Mouse (Mus musculus): ENCODE results near the gene Cap2.

The Cap2 gene

DNA sequence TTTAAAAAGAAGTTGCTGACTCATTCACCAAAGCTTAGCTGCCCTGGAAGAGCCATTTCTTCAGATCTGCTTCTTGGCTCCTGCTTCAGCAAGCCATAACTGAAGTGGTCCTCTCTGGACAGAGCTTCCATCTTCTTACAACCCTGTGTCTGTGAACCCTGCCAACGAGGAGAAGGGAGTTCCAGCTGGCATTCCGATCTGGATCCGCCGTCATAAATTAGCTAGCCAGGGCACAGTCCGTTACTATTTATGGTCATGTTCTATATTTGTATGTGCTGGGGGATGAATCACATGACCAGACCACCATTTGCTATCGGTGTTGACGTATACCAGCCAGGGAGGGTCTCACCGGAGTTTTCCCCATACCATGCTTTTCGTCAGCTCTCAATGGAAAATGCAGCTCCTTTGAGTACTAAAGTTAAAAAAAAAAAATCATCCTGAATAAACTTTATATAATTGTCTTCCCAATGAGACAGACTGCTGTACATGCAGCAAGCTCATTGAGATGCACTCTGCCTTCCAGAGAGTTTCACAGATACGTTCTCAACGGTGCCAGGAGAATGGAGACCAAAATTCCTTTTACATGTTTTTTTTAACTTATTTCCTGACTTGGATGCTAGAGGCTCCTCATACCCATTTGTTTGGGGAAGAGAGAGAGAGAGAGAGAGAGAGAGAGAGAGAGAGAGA is 70.5 kb downstream of the Cap2 start:
- peak; percentile 92 for DNase-seq

DNA sequence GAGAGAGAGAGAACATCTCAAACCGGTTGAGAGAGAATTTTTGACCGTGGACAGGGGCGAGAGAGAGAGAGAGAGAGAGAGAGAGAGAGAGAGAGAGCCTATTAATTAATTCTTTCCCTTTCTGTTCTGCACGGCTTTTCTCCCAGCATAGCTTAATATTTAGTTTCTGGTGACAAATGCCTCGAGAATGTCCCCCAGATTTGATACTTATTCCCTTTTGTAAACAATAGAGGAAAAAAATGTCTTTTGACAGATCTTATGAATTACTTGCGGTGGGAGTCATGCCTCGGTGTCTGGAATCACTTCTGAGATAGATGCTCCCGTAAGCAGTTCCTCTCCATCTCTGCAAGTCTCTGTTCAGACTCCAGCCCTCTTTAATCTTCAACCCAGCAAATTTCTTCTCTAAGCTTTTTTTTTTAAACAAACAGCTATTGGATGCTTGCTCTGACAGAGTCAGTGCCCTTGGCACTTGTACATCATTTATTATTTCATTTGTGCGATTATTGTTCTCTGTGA is 71.1 kb downstream of the Cap2 start:
- DNase-seq, result no peak

DNA sequence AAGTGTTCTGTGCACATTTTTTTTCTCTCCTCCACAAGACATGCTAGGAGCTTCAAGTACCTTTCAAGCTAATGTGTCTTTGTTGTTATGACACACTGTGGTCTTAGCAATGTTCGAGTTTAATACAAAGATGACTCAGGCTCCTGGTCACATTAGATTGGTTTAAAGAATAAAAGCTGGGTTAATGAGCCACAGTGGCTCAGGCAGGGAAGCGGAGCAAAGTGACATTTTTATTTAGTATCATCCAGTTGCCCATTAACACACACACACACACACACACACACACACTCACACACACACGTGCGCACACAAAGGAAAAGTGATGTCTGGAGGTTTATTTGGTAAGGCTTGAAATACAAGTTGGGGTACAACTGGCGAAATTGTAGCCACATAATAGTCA is 72.6 kb downstream of the Cap2 start:
- no peak for DNase-seq

DNA sequence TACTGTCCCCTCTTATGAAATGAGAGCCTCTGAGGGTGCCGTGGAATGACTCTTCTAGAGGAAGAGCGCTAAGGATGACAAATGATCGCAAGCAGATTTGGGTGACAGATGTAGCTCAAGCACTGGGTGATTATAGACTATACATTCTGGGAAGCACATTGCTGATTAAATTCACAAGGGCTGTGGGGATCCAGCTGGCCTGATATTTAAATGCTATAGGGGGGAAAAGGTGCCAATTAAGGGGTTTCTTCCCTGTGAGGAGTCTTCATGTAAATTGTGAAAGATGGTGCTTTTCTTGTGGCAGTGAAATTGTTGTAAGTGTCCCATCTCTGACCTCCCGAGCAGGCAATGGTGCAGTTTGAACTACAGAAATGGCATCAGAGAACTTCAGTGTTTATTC is 73.1 kb downstream of the Cap2 start:
- no peak for DNase-seq

DNA sequence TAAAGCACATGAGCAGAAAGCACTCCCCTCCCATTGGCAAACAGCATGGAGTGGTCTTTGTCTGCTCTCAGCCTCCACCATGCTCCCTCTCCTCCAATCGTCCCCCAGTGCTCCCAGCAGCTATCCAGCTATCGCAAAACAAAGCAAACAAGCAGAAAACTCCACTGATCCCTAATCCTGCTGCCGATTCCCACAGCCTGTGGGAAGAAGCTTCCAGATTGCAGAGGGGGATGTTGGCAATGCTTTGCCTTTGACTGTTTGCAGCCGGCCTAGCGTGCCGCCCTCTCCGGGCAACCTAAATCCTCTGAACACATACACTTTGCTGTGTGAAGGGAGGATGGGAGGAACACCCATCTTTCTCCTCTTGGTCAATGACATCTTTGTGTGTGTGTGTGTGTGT is 83.2 kb downstream of the Cap2 start:
- DNase-seq, result peak in 1 of 2 experiments; percentile 38

DNA sequence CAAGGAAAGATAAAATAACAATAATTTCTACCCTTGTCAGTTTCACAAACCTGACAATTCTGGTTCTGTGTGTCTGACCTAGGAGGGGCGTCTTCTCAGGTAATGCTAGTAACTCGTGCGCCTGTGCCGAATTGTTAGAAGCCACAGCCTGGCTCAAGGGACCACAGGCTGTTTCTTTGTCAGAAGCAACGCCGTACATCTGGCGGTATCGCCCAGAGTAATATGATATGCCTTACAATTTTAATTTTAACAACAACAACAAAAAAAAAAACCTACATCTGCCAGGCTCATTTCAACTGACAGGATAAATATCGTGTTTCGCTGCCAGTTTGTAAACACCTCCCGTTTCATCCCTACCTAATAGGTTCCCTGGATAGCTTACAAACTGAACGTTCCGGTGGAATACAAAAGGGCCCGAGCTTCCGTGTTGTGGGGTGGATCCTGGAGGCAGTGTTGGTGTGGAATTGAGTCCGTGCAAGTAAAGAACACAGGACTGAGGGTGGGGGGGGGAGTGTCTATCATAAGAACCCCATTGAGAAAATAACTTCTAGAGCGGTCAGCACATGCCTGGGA is 86.2 kb downstream of the Cap2 start:
- no peak for DNase-seq

DNA sequence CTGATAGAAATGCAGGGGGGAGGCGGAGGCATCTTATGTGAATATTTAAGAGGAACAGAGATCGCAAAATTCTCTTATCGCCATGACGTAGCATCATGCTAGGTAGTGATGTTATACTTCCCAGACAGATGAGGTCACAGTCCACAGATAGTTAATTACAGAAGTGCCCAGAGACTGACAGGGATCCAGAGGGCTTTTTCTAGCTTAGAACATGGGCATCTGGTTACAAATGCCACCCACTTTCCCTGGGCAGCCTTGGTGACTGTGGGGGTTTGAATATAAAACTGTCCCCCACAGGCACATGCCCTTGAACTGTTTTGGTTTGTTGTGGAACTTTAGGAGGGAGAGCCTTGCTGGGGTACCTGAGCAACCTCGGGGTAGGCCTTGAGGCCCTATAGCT is 87.0 kb downstream of the Cap2 start:
- DNase-seq, result no peak

DNA sequence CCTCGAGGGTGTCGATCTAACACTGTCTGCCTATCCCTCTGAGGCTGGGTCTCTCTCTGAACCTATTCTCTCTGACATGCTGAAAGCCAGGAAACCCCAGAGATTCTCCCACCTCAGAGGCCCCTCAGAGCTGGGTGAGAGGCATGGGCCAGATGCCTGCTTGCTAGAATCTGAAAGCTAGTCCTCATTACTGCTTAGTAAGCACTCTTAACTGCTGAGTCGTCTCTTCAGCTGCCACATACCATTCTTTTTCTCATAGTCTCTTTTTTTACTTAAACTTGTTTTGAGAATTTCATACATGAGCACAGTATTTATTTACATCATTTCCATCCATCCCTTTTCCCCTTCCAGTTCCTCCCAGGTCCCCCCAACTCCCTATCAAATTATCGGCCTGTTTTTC is 89.2 kb downstream of the Cap2 start:
- DNase-seq, result no peak

DNA sequence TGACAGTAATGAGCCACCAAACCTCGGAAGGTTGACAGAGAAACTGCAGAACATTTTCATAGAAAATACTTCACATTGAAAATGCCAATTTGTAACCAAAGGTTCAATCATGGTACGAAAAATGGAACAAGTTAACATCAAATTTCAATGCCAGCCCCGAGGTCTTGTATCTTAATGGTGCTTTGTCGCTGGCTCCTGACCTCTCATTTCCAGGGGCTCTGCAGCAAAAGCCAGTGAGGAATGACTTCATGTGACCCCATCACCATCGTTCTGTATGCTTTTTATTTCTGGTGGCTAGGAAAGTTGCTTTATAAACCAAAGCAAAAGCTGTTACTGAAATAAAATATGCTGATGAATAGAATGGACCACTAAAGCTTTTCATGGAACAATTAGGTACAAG is 99.0 kb downstream of the Cap2 start:
- DNase-seq, result no peak

DNA sequence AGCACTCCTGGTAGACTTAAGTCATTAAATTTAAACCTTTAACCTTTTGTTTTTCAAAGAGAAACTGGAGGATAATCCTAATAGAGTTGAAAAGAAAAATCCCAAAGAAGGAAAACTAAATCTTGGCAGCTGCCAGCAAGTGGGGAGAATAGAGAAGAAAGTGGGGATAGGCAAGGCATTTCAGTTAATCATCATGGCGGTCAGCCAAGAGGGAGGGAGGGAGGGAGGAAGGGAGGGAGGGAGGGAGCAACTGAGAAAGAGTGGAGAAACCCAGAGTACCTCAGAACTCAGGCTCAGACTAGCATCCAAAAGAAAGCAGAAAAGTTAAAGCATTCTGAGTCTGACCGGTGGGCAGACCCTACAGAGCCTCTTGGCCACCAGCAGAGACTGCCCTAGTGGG is 99.7 kb downstream of the Cap2 start:
- DNase-seq, result no peak

DNA sequence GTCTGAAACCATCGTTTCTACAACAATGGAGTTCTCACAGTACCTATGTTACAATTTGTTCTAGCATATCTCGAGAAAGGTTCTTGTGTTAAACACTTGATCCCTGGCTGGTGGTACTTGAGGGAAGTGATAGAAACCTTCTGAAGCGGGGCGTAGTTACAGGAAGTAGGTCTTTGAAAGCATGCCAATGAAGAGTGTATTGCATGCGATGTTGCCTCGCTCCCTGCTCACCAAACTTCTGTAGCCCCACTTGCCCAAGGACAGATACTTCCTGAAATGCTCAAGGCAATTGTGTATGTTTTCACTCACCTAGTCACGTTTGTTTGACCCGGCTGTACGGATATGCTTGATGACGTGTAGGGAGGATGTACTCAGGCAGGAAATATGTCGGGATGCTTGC is 101.0 kb downstream of the Cap2 start:
- no peak for DNase-seq

DNA sequence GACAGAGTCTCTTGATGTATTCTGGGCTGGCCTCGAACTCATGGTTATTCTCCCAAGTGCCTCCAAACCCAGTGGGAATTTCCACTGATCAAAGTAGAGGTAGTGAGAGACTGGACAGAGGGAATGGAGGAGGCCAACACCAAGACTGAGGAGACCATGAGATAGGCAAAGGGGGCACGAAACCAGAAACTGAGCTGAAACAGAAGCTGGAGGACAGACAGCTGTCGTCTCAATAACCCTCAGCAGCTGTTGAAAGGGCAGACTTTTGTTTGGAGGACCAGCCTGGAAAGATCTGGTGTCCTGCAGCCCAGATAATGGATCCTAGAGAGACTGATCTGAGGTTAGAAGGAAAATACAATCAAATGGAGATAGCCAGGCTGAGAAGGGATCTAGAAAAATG is 109.4 kb downstream of the Cap2 start:
- DNase-seq, result no peak

DNA sequence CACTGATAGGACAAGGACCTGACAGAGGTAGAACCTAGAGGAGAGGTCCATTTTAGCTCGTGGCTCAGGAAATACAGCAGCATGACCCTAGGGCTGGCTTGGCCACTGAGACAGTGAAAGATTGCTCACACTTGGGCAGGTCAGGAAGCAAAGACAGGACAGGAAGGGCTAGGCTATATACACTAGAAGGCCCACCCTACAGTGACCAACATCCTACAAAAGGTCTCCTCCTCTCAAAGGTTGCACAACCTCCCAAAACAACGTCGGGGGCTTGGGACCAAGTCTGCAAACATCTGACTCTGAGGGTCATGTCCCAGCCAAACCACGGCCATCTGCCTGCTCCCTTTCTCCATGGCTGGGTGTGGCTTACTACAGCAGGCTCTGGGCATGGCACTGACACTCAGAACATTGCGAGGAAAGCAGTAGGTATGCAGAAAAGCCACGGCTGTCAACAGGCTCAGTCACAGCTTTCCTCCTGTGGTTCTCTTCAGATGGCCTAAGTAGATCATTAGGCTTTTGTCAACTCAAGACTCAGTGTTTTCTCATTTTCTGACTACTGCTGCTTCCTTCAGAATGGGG is 112.1 kb downstream of the Cap2 start:
- no peak for DNase-seq

DNA sequence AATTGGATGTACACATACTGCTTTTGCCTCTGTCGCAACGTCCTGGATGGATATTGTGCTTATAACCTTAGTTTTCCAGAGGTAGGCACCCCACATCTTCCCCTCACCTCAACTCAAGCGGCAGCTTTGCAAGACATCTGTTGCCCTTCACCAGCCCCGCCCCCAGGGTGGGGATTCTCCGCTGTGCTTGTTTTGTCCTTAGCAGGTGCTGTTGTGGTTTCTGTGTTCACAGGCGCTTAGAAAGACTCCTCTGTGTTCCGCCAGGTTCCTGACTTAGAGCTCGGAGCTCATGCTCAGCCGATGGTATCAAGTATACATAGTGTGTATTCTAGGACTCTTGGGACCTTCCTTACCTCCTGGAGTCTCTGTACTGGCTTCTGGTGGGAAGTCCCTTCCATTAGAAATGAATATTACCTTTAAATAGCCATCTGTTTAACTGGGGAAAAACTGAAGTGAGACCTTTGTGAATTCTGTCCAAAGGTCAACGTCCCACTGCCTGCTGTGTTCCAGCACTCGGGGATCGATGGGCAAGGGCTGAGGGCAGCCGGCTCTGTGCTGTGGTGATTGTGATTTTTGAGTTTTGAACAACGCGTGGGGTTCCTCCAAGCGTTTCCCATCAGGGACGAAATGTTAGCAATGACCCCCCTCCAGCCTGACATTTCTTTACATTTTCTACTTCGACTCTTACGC is 115.2 kb downstream of the Cap2 start:
- no peak for DNase-seq

DNA sequence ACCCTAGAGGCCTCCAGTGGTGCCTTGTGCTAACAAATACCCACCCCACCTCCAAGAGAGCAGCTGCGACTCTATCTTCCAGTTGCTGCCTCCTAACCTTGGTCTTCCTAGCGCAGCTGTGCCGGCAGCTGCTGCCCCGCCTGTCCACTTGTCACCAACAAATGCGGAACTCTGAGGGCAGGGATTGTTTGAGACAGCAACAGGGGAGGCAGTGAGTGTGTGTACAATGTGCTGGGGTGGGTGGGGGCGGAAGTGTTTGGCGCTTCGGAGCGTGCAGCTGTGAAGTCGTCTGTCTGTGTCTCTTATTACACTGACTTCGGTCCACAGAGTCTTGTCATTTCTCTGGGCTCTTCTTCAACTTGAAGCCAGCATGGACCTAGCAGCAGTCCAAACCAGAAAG is 118.0 kb downstream of the Cap2 start:
- peak in 1 of 2 experiments; percentile 18 for DNase-seq

DNA sequence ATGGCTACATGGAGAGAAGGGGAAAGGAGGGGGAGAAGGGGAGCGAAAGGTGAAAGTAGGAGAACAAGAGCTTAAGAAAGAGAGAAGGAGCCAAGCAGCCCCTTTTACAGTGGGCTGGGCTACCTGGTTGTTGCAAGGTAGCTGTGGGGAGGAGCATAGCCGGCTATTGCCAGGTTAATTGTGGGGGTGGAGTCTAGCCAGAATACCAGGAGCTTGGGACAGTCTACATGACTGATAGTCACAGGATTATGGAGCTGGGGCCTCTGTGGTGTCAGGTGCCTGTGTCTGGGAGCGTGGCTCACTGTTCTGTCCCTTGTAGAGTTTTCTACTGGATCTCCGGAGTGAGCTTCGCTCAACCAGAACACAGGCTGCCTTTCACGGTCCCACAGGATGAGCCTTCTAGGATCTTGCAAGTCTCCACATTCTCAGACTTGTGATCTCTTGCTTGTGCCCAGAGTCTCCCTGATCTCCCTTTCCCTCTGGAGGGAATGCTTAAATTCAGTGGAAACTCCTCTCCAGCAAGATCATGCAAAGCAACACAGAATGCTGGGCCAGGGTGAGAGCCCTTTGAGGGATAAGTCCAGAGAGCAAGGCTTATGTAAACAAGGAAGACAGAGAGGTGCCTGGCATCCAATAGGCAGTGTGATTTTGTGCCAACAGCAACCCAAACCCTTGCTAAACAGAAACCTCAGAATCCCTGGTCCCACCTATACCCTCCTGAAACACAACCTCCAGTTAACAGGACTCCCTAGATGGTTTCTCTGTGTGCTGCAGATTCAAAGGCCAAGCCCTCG is 119.5 kb downstream of the Cap2 start:
- no peak for DNase-seq

DNA sequence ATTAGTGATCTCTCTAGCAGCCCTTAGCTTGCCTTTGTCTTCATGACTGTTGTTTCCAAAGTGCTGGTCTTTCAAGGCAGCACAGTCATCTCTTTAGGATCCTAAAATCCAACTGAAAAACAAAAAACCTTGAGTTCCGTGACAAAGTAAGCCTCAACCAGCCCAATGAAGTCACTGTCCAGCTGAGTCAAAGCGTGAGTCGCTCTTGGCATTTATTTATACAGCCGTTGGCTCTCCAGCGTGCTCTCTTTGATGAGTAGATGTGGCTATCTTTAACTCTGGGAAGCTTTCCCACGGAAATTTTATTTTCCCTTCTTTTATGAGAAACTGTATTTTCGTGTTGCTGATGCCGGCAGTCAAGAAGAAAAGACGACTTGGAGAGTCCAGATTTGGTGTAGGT is 125.0 kb downstream of the Cap2 start:
- DNase-seq, result no peak

DNA sequence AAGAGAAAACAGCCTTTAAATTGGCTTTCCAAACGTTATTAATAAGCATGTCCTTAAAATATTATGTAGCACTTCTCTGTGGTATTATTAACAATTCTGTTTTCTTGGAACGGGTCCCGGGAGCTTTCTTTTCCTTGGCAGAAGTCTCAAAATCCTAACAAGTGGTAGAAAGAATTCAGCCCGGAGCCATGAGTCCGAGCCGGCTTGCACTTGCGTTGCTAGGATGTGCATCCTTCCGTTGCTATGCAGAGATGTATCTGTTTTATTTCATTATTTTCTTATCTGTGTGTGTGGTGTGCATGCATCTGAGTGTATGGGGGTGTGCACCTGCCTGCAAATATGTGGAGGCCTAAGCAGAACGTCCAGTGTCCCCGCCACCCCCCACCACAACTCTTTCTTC is 126.2 kb downstream of the Cap2 start:
- peak; percentile 52 to 60 for DNase-seq

DNA sequence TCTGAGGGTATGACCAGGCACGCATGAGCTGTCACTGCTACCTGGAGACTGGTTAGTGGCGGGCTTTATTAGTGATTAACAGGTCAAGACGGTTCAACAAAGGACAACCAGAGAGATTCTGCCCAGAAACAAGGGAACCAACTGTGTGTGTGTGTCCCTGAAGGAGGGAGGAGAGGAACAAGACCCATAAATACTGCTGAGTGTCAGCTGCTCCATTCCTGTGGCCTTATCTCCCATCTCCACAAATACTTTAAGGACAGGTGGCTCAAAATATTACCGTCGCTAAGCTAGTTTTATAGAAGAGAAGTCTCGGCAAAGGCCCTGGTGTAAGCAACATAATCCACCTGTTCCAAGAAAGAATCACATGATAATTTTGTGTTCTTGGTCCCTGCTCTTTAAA is 127.7 kb downstream of the Cap2 start:
- DNase-seq, result no peak

DNA sequence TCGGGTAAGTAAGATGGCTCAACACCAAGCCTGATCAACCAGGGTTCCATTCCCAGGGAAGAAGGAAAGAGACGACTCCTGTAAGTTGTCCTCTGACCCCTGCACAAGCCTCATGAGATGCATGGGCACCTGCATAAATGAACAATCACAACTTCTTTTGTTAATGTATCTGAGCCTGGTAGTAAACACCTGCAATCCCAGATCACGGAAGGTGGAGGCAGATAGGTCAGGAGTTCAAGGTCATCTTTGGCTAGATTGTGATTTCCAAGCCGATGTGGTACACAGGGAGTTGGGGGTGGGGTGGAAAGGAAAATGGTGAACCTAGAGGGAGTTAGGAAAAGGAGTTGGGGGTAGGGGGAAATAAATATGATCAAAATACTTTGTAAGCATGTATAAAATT is 131.1 kb downstream of the Cap2 start:
- no peak for DNase-seq

DNA sequence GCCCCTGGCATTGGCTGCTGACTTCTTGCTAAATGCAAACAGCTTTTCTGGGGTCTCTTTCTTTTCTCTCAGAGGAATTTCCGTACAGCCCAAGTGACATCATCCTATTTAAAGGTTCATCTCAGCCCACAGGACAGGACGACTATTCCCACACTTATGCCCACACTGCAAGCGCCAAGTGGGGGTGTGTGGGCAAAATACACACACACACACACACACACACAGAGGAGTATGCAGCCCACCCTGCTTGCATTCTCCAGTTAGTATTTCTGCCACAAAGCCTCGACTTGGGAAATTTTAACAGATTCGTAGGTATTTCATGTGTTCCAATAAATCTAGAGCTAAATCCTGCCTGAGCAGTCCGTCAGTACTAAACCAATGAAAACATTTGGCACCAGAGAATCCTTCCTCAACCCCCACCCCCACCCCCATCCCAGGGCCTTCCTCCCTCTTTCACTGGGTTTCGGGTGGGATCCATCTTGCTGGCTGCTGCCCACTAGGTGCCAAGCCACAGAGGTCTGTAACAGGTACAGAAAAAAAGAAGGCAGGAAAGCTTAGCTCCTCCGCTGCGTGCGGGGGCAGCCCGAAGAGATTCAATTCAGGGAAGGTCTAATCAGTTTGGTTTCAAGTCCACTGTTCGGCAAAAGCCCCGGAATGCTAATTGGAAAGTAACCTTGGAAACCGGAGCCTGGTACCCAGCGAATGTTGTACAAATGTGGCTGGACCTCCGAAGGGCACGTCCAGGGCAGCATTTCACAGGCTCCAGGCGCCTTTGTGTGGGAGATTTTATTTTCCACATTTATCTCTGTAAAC is 131.9 kb downstream of the Cap2 start:
- peak; percentile 48 to 56 for DNase-seq

DNA sequence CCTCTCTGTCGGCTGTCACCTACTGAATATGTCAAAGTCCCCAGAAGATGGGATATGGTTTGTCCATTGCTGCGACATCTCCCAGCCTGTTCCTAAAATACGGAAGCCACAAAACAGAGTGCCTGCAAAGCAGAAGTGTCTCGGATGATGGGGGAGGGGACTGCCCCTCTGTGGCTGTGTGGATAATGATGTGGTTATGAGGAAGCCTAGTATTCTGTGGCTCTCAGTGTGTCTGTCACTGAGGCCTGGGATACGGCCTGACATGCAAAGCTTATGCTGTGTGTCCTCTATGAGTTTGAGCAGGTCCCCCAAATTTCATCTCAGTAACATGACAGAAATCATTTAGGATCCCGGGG is 132.5 kb downstream of the Cap2 start:
- DNase-seq, result peak; percentile 53 to 58

Measured in cerebellum, postnatal 10 days (tissue).